Mouse (Mus musculus) liver, embryonic 14.5 days (tissue): ENCODE results near the gene Xbp1.

Experiments
- CTCF ChIP-seq: IDR thresholded peaks from 2 replicates; pipeline ENCODE4 v1.5.1; 2016; ENCODE audit warnings: antibody characterized with exemption, low read depth, control low read depth
- EP300 ChIP-seq: IDR thresholded peaks from 2 replicates; pipeline ENCODE4 v1.6.1; 2016; ENCODE audit warnings: antibody characterized with exemption, low read depth

DNA sequence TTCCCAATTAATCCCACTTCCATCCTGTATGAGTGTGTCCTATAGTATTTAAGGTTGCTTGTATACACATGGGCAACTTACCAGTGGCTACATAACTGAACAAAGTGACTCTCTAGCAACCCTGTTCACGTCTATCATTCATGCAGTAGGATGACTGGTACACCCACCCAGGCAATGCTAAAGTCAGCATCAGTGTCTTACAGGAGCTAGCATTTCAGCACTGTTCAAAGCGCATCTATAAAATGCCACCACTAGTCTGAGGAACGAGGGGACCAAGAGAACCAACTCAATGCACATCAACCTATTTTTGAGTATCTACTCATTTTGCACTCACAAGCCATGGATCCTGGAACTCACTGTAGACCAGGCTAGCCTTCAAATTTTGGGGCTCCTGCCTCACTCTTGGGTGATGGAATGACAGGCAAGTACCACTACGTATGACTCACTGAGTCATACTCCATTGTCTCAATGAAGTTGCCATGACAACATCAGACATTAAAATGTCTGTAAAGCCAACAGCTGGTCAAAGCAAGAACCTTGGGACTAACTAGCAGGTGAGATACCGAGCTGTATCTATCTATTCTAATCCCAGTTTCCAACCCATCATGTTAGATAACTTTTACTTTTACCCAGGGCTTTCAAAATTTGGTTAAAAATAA, 7.5 kb downstream of the Xbp1 start:
- no peak for TF ChIP-seq CTCF
- no peak for TF ChIP-seq EP300
